Mouse (Mus musculus) frontal cortex, postnatal 25 days (tissue): Measurements from ENCODE around the gene Pacsin1.

Source experiments
- DNase-seq, 2 experiments: peaks; one replicate each; pipeline ENCODE4 v3.0.0; 2022; ENCODE audit warnings: low spot score in 2 of 2

Gene Pacsin1

DNA sequence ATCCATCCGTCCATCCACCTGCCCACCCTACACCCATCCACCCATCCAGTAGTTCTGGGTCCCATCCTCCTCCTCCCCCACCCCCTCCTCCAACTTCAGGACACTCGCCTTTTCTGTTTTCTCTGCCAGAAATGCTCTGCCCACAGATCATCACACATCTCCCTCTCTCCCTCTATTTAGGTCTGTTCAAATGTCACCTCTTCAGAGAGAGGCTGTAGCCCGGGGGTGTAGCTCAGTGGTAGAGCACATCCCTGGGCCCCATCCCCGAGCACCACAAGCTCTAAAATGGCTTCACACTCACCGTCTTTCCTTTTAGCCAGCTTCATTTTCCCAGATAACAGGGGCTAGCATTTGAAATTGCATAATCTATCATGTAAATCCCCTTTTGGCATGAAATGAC is 22.4 kb downstream of the Pacsin1 start:
- DNase-seq = no peak

DNA sequence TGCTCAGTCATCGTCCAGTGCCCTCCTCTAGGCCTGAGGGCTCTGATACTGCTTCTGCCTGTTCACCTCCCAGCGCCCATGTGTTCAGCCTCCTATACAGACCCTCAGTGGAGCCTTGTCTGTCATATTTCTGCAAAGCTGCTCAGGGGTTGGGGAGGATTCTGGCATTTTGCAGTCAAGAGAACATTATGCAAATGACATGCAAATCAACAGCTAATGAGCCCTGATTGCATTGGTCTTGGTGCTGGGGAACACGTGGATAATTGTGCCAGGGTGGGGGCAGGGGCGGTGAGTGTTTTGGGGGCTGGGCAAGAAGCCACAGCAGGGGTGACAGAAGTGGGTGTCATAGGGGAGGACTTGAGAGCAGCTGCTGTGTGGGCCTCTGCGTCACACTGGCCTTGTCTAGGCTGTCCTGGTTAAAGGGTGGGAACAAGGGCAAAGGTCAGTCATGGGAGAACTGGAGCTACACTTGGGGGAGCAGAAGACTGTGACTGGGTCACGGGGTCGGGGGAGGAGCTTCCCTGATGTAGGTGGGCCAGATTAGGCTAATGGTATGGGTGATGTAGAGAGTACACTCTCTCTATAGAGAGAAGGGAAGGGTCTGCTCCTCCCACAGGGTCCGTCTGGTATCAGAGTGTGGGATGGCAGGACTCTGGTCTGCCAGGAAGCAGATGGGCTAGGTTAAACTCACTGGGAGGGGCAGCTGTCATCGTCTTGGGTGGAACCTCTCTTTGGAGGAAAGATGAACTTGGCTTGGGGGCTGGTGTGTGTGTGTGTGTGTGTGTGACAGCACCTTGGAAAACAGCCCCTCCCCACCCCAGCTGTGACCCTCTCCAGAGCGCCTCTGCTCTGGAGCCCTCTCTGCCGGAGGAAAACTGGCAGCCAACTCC is 23.9 kb downstream of the Pacsin1 start:
- no peak for DNase-seq

DNA sequence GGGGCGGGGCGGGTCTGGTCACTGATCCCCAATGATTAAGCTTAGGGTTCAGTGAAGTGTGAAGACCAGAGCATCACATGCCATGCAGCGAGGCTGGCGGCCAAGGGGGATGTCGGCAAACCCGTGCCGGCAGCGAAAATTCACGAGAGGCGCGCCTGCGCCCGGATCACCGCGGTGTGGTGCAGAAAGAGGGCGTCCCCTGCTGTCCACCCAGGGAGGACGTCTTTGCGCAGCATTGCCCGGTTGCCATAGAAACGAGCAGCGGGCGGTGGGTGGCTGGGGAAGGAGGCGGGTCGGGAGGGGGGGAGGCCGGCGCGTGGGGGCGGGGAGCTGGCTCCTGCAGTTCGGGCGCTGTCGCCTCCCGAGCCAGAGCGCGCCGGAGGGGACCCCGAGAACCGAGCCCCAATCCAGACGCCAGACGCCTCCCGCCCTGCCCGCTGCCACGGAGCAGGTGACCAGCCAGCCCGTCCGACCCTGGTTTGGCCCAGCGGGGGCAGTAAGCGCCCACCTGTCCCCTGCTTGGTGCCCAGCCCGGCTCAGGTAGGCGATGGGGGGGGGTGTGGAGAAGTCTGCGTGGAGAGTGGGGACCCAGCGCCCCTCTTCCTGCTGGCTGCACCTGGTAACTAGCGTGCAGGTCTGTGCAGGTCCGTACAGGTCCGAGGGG is 29.7 kb downstream of the Pacsin1 start:
- peak; percentile 58 to 75 for DNase-seq

DNA sequence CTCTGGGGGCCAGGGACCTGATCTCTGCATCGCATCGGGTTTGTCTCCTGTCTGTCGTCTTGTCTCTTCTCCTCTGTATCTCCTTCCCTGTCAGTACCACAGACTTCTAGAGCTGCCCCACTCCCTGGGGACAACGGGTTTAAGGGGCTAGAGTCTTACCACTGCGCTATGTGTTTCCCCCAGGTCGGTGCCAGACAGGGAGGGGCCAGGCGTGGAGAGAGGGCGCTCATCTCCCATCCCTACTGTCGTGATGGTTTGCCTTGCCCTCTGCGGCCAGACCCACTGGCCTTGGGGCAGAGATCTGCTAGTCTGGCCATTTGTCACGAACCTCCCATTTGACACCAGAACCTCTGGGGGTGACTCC is 30.2 kb downstream of the Pacsin1 start:
- DNase-seq = no peak

DNA sequence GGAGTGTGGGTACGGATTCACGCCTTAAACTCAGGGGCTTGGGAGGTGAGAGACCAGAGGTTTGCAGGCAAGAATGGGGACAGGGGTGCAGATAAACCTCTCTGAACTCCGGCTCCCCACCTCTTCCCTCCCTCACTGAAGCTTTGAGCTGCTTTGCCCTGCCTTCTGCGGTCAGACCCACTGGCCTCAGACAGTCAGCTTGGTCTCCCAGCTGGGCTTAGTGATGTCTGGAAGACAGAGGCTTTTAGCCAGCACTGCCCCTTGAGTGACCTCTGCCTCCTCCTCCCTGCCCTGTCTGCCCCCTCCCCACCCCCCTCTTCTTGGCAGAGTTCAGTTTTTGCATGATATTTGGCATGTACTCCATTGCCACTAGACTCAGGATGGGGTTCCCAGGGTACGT is 31.1 kb downstream of the Pacsin1 start:
- DNase-seq = no peak

DNA sequence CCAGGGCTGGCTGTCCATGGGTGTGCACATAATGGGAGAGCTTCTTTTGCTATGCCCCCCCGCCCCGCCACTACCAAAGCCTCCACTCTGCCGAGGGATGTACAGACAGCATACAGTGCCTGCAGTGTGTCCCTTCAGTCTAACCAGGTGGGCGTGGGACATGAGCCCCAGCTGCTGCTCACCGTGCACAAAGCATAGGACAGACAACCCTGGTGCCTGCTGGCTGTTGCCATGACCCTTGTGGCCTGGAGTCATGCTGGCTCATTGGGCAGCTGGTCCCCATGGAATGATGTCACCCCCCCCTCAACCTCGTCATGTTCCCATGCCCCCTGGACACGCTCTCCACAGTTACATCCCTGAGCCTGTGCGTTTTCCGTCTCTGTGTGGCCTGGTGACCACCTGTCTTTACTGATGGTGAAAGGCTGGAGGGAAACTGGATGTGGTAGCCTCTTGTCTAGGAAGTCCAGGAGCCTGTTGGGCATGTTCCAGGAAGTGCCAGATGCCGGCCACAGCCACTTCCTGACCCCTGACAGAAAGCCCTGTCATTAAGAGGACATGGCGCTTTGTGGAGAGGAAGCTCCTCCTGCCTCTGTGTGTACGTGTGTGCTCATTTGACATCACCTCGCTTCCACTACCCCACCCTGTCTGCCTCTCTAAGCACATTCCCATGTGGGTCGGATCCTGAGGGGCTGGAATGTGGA is 35.8 kb downstream of the Pacsin1 start:
- no peak for DNase-seq

GRCm38 (mm10) chr17:27699641-27700244 is 44.4 kb downstream of the Pacsin1 start:
- DNase-seq = no peak

- DNase-seq = no peak
These were observed 45.5 kb downstream of the Pacsin1 start for GRCm38 (mm10) chr17:27700812-27701211.

DNA sequence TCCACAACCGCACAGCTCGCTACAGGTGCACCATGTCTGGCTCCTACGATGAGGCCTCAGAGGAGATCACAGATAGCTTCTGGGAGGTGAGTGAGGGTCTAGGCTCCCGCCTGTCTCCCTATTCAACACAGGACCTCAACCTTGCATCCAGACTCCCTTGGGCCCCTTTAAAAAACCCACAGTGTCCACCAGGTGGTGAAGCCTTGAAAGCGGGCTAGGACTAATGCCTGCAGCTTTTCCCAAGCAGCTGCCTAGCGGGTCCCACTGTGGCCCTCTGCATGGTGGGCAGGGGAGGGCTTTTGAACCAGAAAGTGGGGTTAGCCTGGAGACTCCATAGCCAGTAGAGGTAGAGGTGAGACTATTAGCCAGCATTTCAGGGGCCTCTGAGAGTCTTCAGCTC is 46.5 kb downstream of the Pacsin1 start:
- DNase-seq = no peak

DNA sequence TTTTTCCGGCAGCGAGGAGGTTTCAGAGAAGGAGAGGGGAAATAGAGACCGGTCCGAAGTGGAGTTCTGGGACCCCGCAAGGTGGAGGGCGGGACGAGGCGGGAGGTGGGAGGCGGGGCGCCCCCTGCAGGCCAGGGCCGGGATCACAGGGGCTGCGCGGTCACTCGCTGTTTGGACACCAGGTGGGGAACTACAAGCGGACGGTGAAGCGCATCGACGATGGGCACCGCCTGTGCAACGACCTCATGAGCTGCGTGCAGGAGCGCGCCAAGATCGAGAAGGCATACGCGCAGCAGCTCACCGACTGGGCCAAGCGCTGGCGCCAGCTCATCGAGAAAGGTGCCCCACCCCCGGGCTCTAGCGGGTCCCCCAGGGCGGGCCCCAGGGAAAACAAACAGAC is 47.2 kb downstream of the Pacsin1 start:
- DNase-seq = no peak

- no peak for DNase-seq
These were observed 48.8 kb downstream of the Pacsin1 start for GRCm38 (mm10) chr17:27703961-27704621.

GRCm38 (mm10) chr17:27705661-27706060 is 50.4 kb downstream of the Pacsin1 start:
- DNase-seq = no peak

DNA sequence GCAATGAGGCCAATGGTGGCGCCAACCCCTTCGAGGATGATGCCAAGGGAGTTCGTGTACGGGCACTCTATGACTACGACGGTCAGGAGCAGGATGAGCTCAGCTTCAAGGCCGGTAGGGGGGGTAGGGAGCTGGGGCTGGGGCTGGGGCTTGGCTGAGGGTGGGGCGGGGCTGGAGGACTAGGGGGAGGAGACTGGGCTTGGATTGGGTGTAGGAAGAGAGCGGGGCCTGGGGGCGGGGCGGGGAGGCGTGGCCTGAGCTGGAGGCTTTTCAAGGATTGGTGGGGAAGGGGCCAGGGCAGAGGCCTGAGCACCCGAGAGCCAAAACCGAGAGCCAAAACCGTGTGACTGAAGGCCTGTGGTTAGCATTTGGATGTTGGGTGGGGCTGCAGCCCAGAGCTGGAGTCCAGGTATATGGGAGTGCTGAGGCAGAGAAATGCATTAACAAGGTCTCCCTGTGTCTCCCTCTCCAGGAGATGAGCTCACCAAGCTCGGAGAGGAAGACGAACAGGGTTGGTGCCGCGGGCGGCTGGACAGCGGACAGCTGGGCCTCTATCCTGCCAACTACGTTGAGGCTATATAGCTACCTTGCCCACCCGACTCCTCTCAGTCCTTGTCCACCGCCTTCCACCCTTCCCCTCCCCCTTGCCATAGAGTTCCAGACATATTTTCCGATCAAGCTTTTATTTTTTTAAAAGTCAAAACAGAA is 52.8 kb downstream of the Pacsin1 start:
- DNase-seq = no peak

DNA sequence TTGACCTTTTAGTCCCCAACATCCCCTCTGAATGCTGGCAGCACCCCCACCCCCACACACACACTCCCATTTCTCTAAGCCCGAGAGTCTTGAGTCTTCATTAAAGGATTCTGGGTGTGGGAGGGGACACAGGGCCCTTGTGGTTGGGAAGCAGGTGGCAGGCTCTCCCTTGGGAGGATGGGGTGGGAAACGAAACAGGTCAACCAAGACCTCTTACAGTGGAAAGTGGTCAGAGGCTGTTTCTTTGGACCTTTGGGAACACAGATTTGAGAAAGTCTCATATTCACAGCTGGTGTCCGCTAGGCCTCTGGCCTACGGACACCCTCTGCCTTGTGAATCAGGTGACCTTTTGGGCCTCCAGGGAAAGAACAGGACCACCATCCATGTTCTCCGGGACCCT is 54.3 kb downstream of the Pacsin1 start:
- no peak for DNase-seq

- DNase-seq = no peak
These were observed 57.5 kb downstream of the Pacsin1 start for GRCm38 (mm10) chr17:27712832-27713231.

- no peak for DNase-seq
These were observed 61.5 kb downstream of the Pacsin1 start for GRCm38 (mm10) chr17:27716804-27717203.

- DNase-seq = no peak
These were observed 62.9 kb downstream of the Pacsin1 start for GRCm38 (mm10) chr17:27718250-27718649.

- DNase-seq = no peak
These were observed 64.4 kb downstream of the Pacsin1 start for GRCm38 (mm10) chr17:27719663-27720062.

- DNase-seq = no peak
These were observed 65.0 kb downstream of the Pacsin1 start for GRCm38 (mm10) chr17:27720326-27720725.

DNA sequence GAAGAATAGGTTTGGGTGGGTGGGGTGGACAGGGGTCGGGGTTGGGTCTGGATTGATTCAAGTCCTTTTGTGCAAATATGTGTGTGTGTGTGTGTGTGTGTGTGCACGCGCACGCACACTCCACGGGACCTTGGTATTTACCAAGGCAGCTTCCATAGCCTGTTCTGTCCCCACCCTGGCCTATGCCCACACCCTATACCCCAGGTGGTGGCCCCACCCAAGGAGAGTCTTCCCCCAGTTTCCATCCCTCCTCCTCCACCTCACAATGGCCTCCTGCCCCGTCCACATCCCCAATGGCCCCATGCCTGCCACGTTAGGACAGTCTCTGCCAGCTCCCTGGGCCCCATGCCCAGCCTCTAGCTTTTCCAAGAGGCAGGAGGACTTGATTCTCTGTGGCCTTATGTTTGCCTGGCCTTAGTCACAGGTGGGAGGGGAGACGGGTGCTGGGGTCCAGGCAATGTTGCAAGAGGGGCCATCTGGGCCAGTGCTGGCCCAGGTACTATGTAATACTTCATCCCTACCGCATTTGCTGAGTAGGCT is 65.9 kb downstream of the Pacsin1 start:
- DNase-seq = no peak

DNA sequence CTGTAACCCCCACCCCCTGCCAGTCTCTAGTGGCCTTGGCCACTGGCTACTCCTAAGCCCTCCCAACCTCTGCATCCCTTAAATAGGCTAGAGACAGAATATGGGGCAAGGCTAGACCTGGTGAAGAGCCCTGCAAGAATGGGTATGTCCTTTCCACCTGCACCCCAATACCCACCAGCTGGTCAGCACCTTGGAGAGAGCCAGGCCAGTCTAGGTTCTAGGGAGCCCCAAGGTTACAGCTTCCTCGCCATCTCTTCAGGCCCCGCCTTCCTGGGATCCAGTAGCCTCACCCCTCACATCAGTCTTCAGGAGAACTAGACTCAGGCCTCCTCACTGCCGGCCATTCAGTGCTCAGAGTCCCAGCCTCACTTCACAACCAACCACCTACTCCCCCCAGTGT is 69.0 kb downstream of the Pacsin1 start:
- no peak for DNase-seq
